Mouse (Mus musculus) embryonic fibroblast, embryonic 13.5 days (primary cell): ENCODE measurements around the gene Fras1. TPM values are rescaled to one million over a fixed set of nuclear protein-coding genes. Genes with fewer than 3 reads are reported as not detected.

Source experiments
- H3K27ac ChIP-seq: 2 replicates; pipeline ENCODE4 v1.5.1; 2012; ENCODE audit warnings: low read length, control low read depth, inconsistent platforms; ENCODE audit not compliant: insufficient read depth
- H3K4me1 ChIP-seq: 2 replicates; pipeline ENCODE4 v1.6.1; 2011; ENCODE audit warnings: low read length; ENCODE audit not compliant: control insufficient read depth, insufficient read depth
- H3K4me3 ChIP-seq: 2 replicates; pipeline ENCODE4 v1.5.1; 2011; ENCODE audit warnings: mild to moderate bottlenecking, control low read depth, low read length; ENCODE audit not compliant: insufficient read depth
- CTCF ChIP-seq: IDR thresholded peaks from 2 replicates; pipeline ENCODE4 v1.5.1; 2011; ENCODE audit warnings: mild to moderate bottlenecking, control low read depth, low read length, moderate library complexity, borderline replicate concordance; ENCODE audit not compliant: insufficient read depth
- POLR2A ChIP-seq: IDR thresholded peaks from 2 replicates; pipeline ENCODE4 v1.6.1; 2011; ENCODE audit warnings: low read depth, mild to moderate bottlenecking, control low read depth, low read length, moderate library complexity
- polyA plus RNA-seq: library from polyadenylated mRNA; stranded (reverse); fragments of >200 nt; gene quantifications from 2 replicates; pipeline ENCODE4 v1.2.4, GENCODE M21; 2011; ENCODE audit warnings: low read depth; ENCODE audit not compliant: missing spikeins, insufficient read length

Fras1 gene
- polyA plus RNA-seq, 1 experiment = 2.2 TPM

GRCm38 (mm10) chr5:96739138-96739878 is 365.6 kb downstream of the Fras1 start:
- H3K27ac ChIP-seq = no peak overlapping the region
- H3K4me1 ChIP-seq = no peaks in the 10 kb centered on the region
- TF ChIP-seq CTCF = no peak
- TF ChIP-seq POLR2A = no peak
- no peak overlapping the region for H3K4me3 ChIP-seq

GRCm38 (mm10) chr5:96747195-96747984 is 373.6 kb downstream of the Fras1 start:
- Histone ChIP-seq H3K4me1 (no peaks in the 10 kb centered on the region), H3K27ac (no peak overlapping the region), H3K4me3 (no peak overlapping the region)
- TF ChIP-seq POLR2A (no peak), CTCF (no peak)

- TF ChIP-seq POLR2A (no peak), CTCF (no peak)
- H3K4me3 ChIP-seq = no peak overlapping the region
- H3K4me1 ChIP-seq = no peaks in the 10 kb centered on the region
- no peak overlapping the region for H3K27ac ChIP-seq
Observed at GRCm38 (mm10) chr5:96757615-96758014, 383.9 kb downstream of the Fras1 start.

- Histone ChIP-seq H3K4me3 (no peak overlapping the region), H3K27ac (no peak overlapping the region), H3K4me1 (no peaks in the 10 kb centered on the region)
- no peak for TF ChIP-seq CTCF
- TF ChIP-seq POLR2A = no peak
Observed at GRCm38 (mm10) chr5:96762021-96762420, 388.3 kb downstream of the Fras1 start.

- Histone ChIP-seq H3K27ac (no peak overlapping the region), H3K4me3 (no peak overlapping the region), H3K4me1 (no peaks in the 10 kb centered on the region)
- TF ChIP-seq CTCF = peak; percentile 53; the same call in 1 of the 2 replicates
- TF ChIP-seq POLR2A = no peak
Observed at GRCm38 (mm10) chr5:96768846-96769471, 395.2 kb downstream of the Fras1 start.

- no peak overlapping the region for H3K4me3 ChIP-seq
- TF ChIP-seq CTCF (no peak), POLR2A (no peak)
- peaks cover 3% of the 10 kb centered on the region; the same call in 1 of the 2 replicates for H3K4me1 ChIP-seq
- H3K27ac ChIP-seq = no peak overlapping the region; the same call in 1 of the 2 replicates
Observed at GRCm38 (mm10) chr5:96783506-96784288, 409.9 kb downstream of the Fras1 start.

GRCm38 (mm10) chr5:96785096-96785495 is 411.3 kb downstream of the Fras1 start:
- H3K4me3 ChIP-seq = no peak overlapping the region
- no peak overlapping the region for H3K27ac ChIP-seq
- TF ChIP-seq CTCF = no peak
- TF ChIP-seq POLR2A = no peak
- H3K4me1 ChIP-seq = peaks cover 3% of the 10 kb centered on the region; the same call in 1 of the 2 replicates

GRCm38 (mm10) chr5:96792422-96792821 is 418.7 kb downstream of the Fras1 start:
- H3K27ac ChIP-seq = peak overlapping the region; percentile 29
- no peak for TF ChIP-seq POLR2A
- no peak for TF ChIP-seq CTCF
- no peak overlapping the region for H3K4me3 ChIP-seq
- H3K4me1 ChIP-seq = peaks cover 5% of the 10 kb centered on the region; the same call in 1 of the 2 replicates
